Mouse (Mus musculus) frontal cortex, adult 2 months (tissue): ENCODE measurements around the gene P3h3. TPM values are rescaled to one million over a fixed set of nuclear protein-coding genes. Genes with fewer than 3 reads are reported as not detected.
"Not testable (repeated sequence)": the region's sequence is repeated elsewhere in the genome, so short reads cannot be mapped to it uniquely, and the experiment has no call there.

Source experiments
- DNase-seq, 2 experiments: peaks; one replicate each; pipeline ENCODE4 v3.0.0; 2022; ENCODE audit warnings: low spot score in 1 of 2; ENCODE audit errors: extremely low spot score in 1 of 2
- polyA plus RNA-seq: library from polyadenylated mRNA; depleted of rRNA; stranded (reverse); fragments of >200 nt; gene quantifications from 2 replicates; pipeline ENCODE4 v1.2.3, GENCODE M21; 2012

The P3h3 gene
- polyA plus RNA-seq, 1 experiment: 83.2 TPM

GRCm38 (mm10) chr6:124835531-124835930 lies 22.0 kb downstream of the P3h3 start:
- DNase-seq: no peak

- no peak for DNase-seq
These were observed 23.0 kb downstream of the P3h3 start for GRCm38 (mm10) chr6:124834512-124835081.

DNA sequence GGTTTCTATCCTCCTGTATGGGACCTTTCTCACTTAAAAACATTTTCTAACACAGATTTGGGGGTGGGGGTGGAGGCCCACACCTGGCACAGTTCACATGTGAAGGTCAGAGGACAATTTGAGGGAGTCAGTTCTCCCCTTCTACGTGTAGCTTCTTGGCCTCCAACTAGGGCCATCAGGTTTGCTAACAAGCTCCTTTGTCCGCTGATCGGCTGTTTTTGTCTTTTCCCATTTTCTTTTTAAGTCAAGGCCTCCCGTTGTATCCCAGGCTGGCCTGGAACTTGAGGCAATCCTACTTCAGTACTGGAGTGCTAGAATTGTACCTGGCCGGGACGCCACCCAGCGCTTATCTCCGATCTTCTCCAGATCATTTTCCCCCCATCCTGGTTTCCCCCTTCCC lies 25.9 kb downstream of the P3h3 start:
- no peak for DNase-seq

DNA sequence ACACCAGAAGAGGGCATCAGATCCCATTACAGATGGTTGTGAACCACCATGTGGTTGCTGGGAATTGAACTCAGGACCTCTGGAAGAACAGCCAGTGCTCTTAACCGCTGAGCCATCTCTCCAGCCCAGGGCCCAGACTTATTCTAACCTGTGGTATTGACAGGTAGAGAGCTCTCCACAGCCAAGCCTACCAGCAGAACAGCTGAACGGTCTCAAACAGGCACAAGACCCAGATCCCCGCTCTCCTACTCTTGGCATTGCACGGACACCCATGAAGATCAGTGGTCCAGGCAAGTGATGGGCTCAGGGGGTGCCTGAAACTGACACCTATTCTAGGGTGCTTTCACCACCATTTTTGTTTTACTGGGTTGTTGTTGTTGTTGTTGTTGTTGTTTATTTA lies 26.4 kb downstream of the P3h3 start:
- not testable (repeated sequence) for DNase-seq

DNA sequence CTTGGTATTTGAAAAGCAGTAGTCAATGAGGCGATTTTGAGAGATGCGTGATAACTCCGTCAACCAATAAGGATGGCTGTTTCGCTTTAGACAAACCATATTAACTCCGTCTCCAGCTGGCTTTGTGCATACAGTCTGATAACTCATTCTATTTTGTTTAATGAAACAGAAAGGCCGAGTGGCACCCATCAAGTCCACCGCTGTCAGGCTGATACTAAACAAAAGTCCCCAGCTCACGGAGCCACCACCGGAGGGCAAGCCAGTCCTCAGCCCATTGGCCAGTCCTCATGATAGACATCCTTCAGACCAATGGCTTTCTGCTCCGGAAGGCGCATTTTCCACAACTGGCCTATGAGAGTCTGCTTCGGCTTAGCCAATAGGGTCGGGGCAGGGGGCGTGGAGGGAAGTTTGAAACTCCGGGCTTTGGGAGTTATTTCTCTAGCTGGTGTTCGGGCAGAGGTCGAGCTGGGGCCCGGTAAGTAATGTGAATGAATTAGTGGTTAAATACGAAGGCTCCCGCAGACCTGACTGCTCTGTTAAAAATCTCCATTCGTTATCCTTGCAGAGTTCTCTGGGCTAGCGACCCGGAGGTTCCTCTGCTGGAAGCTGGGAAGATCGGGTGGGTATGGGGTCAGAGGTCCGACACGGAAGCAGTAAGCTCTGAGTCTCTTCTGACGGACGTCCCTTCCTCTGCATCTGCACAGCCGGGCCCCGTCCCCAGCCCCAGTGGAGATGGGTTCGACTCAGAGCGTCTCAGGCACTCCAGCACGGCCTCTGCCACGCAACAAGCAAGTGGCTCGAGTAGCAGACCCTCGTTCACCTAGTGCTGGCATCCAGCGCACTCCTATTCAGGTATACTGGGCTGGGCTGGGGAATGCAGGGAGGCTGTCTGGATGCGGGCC lies 27.5 kb downstream of the P3h3 start:
- peak; percentile 95 to 96 for DNase-seq

GRCm38 (mm10) chr6:124828868-124829798 lies 28.4 kb downstream of the P3h3 start, which contains the start of the genes Usp5 and Cdca3:
Gene Usp5 (minus strand): TSS chr6:124829484.
Gene Cdca3 (plus strand): TSS chr6:124829547.
- peak; percentile 98 to 99 for DNase-seq

DNA sequence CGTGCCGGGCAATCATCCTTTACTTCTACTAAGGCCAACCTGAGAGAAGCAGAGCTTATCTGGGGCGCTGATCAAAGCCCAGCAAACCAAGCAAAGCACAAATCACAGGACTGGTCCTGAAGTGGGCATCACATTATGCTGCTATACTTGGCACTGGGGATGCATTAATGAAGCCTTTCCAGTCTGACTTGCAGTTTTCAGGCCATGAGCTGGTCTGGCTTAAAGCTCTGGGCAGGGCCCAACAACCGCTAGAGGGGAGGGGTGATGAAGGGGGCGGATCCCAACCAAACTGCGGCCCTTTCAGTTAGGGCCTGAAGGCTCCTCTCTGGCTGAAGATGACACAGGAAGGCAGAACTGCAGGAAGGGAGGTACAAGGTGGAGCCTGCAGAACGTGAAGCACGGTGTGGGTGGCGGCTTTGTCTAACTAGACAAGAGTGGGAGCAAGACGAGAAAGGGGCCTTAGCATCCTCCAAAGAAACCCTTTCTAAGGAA lies 29.4 kb downstream of the P3h3 start:
- peak in 1 of 2 experiments; percentile 50 for DNase-seq

DNA sequence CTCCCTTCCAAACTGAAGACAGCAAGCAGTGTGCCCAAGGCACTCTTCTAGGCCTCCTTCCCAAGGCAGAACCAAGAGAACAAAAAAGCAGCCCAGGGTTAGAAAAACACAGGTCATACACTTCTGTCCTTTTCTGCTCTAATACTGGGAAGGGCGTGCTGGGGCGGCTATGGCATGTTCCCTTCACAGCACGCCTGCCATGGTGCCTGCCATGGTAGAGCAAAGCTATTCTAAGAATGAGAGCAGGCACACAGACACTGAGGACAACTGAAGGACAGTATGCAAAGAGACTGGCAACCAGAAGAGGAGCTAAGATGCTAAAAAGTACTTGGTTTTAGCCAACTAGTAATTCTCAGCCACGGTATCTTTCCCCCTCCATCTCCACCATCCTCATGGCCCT lies 35.5 kb downstream of the P3h3 start:
- no peak for DNase-seq

GRCm38 (mm10) chr6:124820891-124821290 lies 36.7 kb downstream of the P3h3 start:
- no peak for DNase-seq

DNA sequence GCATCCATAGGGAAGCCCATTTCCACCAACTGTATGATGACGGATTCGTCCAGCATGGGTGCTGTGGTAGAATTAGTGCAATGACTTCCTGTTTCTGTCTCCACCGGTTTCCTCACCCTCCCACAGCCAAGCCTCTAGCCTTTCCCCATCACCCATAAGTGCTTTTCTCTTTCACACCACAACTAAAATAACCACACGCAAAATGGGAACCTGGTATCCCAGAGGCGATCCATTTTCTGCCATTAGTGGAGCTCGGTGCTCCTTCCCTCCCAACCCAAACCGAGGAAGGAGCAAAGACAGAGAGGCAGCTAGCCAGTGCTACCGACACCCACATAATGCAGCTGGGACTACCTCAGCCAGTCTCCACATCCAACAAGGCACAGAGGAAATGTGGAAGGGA lies 39.6 kb downstream of the P3h3 start:
- no peak for DNase-seq

GRCm38 (mm10) chr6:124817563-124817962 lies 40.0 kb downstream of the P3h3 start:
- DNase-seq: no peak

DNA sequence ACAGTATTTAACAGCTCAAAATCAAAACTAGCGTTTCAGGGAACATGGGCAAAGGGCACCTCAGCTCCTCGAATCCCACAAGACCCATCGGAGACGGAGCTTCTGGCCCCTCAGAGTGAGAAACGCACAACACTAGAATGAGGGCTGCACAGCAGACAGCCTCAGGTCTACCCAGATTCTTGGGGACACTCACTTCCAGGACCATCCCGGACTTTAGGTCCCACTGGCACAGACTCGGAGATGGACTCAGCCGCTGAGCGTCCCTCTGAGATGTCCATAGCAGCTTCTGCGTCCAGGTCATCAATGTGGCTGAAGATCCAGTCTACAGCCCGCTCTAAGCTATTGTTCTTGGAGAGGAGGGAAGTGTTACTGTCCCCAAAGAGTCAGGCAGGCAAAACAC lies 40.4 kb downstream of the P3h3 start:
- no peak for DNase-seq

DNA sequence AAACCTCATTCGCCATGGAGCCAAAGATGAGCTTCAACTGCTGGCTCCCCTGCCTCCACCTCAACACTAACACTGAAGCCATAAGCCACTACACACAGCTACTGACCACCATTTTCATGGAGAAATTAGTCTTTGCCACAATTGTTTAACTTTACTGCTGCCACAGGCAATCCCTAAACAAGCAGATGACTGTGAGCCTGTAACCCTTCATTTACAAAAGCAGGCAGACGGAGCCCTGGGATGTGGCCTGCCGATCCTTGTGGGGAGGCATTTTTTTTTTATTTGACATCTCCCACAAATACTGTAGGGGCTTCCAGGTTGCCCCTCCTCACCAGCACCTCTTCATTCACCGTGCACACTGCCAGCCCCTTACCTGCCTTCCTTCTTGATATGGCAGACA lies 40.9 kb downstream of the P3h3 start:
- DNase-seq: no peak

GRCm38 (mm10) chr6:124814858-124815774 lies 42.4 kb downstream of the P3h3 start:
- DNase-seq: no peak

- DNase-seq: no peak
These were observed 43.1 kb downstream of the P3h3 start for GRCm38 (mm10) chr6:124814448-124814847.

GRCm38 (mm10) chr6:124813933-124814332 lies 43.6 kb downstream of the P3h3 start, which contains the start of gene Tpi1:
Gene Tpi1 (minus strand): TSS chr6:124814296.
- peak; percentile 83 to 93 for DNase-seq

GRCm38 (mm10) chr6:124813496-124813895 lies 44.1 kb downstream of the P3h3 start:
- peak in 1 of 2 experiments; percentile 80 for DNase-seq

DNA sequence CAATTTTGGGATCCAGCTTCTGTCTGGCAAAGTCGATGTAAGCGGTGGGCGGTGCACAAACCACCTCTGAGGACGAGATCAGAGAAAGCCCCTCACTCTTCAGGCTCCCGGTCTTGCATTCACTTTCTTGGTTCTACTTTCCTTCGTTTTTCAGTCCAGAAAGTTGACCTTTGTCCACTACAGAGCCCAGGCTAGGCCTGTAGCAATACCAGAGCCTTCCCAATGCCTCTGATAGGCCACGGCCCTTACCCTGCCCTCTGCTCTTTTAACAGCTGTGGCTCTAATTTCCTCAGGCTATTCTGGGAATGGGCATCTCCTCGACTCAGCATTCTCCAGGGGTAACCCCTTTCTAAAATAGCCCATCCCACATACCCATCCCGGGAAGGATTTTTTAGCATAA lies 44.7 kb downstream of the P3h3 start:
- no peak for DNase-seq

DNA sequence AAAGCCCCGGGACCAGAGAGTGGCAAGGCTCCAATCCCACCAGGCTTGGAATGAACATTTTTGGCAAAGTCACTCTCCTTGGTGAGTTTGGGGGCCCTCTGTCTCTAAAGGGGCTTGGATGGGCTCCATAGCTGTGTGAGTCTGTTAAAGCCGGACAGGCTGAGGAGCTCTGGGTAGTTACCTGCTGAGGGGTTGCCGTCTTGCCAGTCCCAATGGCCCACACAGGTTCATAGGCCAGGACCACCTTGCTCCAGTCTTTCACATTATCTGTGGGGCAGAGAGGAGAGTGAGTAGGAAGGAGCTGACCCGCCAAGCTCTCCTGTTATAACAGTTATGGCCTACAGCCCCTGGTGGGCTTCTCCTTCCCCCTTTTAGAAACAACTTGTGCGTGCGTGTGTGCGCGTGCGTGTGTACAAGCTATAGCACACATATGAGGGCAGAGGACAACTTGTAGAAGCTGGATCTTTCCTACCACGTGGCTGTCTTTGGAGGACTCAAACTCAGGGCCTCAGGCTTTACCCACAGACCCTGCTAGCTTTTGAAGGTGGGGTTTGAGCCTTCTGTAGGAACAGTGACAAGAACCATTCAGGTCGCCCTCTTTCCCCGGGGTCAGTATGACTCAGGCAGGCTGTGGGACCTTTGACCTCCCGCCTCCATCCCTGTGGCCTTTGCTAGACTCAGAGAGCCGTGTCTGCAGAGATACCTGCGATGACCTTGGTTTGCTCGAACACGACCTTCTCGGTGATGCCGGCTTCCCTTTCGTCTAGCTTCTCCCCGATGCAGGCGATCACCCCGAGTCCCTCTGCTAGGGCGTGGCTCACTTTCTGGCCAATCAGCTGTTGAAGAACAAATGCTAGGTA lies 45.6 kb downstream of the P3h3 start:
- no peak for DNase-seq
